13 mouse cellular contexts compared by ENCODE assay signal in the genomic region with DNA sequence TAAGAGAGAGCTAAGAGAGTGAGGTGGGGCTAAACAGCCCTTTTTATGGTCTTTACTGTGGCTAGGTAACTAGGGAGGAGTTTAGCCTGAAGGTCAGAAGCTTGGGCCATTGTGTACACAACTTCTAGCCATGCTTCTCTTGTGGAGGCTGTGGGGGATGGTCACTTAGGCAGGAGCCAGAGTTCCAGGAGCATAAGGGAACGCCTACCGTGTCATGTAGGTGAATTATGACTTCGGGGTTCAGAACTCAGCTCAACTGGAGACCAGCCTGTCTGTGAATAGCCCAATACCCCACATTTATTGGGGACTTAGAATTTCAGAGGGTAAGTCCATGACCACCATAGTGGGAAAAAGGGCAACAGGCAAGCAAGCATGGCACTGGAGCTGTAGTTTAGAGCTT. TPM values are rescaled to one million over a fixed set of nuclear protein-coding genes. Genes with fewer than 3 reads are reported as not detected.
"Had no signal": no experiment of that assay in that cellular context is flagged by ENCODE, and none has a peak within 500 bp of the region (broad histone marks: within the 10 kb centered on the region; RNA-seq: fewer than 3 reads in every experiment).

A gene (plus strand): TSS at position 301 of the 400 bp plus-strand sequence.

- DNase-seq: retina, postnatal 1 day; right cerebral cortex, adult 18-20 months; right cerebral cortex, postnatal 14 days; right cerebral cortex, postnatal 25 days; right cerebral cortex, postnatal 4 days; spleen, adult 18-20 months; thymus, adult 18-20 months; thymus, adult 2 months; thymus, postnatal 14 days; thymus, postnatal 25 days; thymus, postnatal 36 days; thymus, postnatal 4 days had no signal

RNA-seq across cellular contexts. Expression of the gene that starts here (rescaled TPM):
- total RNA-seq: neutrophil, adult 5-6 weeks had no signal
